8 mouse cellular contexts compared by ENCODE assay signal in the genomic region with DNA sequence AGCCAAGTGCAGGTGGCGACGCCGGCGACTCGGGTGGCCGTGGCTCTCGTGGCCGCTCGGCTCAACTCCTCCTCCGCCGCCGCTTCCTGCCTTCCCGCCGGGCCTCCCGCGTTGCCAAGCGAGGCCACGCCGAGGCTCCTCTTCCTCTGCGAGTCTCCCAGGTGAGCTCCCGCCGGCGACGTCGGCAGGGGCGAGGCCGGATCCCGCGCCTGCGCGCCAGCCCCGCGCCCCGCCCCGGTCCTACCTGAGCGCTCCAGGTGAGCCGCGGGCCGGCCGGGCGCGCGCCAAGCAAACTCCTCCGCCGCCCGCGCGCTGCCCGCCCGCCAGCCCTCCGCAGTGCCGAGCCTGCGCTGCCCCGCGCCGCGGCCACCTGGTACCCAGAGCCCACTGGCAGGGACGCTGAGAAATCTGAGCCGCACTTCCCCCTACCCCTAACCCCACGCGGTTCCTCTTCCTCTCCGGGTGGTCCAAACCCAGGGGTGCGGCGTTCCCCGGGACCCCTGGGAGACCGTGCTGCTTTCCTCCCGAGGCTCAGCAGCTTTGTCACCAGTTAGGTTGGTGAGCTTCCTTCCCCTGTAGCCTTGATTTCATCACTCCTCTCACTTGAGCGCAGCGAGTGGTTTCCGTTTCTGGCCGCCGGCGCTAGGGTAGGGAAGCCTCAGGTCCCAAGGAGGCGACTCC. TPM values are rescaled to one million over a fixed set of nuclear protein-coding genes. Genes with fewer than 3 reads are reported as not detected.
DNase-seq lines count a peak whose midpoint lies in the region; ATAC-seq and TF ChIP-seq lines count a peak whose summit lies in the region.

A gene (minus strand): TSS at position 404 of the 681 bp plus-strand sequence.

- peak; percentile 6 to 11 for DNase-seq in heart, adult 18-20 months
- DNase-seq in heart, adult 8-10 months (ENCODE audit: low spot score) = no peak
- peak; percentile 13 to 18 for DNase-seq in heart, postnatal 10 days
- peak; percentile 66 to 88 for DNase-seq in kidney, postnatal 25 days
- peak; percentile 68 for DNase-seq in lung, adult 2 months
- peak; percentile 45 for DNase-seq in neural tube, embryonic 11.5 days (ENCODE audit: low spot score)
- peak; percentile 3 to 7 for DNase-seq in thymus, adult 18-20 months

- TF ChIP-seq CTCF in cortical plate, adult 2 months (IDR thresholded peaks at IDR 0.05; ENCODE audit: extremely low read depth, insufficient read depth, low read length) = no peak
- no peak for TF ChIP-seq CTCF in lung, adult 2 months (IDR thresholded peaks at IDR 0.05; ENCODE audit: insufficient read depth, low read length)

- no peaks in the 10 kb centered on the region for H3K9me3 ChIP-seq in neural tube, embryonic 11.5 days (ENCODE audit: control insufficient read depth, low read length)

- H3K27ac ChIP-seq in cortical plate, adult 2 months (ENCODE audit: insufficient read depth, low read length) = no peak within 1 kb of the TSS
- H3K27ac ChIP-seq in neural tube, embryonic 11.5 days (ENCODE audit: low read depth, low read length) = no peak within 1 kb of the TSS

- no peak for TF ChIP-seq POLR2A in cortical plate, adult 2 months (IDR thresholded peaks at IDR 0.05; ENCODE audit: extremely low read depth, insufficient read depth, low read length)
- no peak for TF ChIP-seq POLR2A in lung, adult 2 months (IDR thresholded peaks at IDR 0.05; ENCODE audit: borderline replicate concordance, extremely low read depth, low read depth, low read length)

- peak; percentile 65; the same call in 1 of the 2 replicates for ATAC-seq in neural tube, embryonic 11.5 days (ENCODE audit: insufficient read depth, low FRiP score, low TSS enrichment)

- peak within 1 kb of the TSS; percentile 100 for H3K4me2 ChIP-seq in neural tube, embryonic 11.5 days (ENCODE audit: low read depth)

- H3K4me1 ChIP-seq in cortical plate, adult 2 months (ENCODE audit: control insufficient read depth, insufficient read depth, low read length) = no peaks in the 10 kb centered on the region
- no peaks in the 10 kb centered on the region for H3K4me1 ChIP-seq in lung, adult 2 months (ENCODE audit: control insufficient read depth, insufficient read depth, low read length)
- no peaks in the 10 kb centered on the region; the same call in 1 of the 2 replicates for H3K4me1 ChIP-seq in neural tube, embryonic 11.5 days (ENCODE audit: control insufficient read depth, insufficient read depth, low read length)

- H3K4me3 ChIP-seq in cortical plate, adult 2 months (ENCODE audit: insufficient read depth, low read length) = peak within 1 kb of the TSS; percentile 30
- H3K4me3 ChIP-seq in lung, adult 2 months (replicated peaks; ENCODE audit: extremely low read depth, low read depth, low read length) = peak within 1 kb of the TSS; percentile 55
- H3K4me3 ChIP-seq in neural tube, embryonic 11.5 days (ENCODE audit: low read depth, low read length) = peak within 1 kb of the TSS; percentile 62

- intact Hi-C loops in heart, postnatal 10 days (cut with DNase I) = no loop called here

- no peaks in the 10 kb centered on the region for H3K36me3 ChIP-seq in neural tube, embryonic 11.5 days (ENCODE audit: control insufficient read depth, insufficient read depth, low read length)

- H3K27me3 ChIP-seq in neural tube, embryonic 11.5 days (ENCODE audit: control insufficient read depth, insufficient read depth, low read length) = peaks cover 20% of the 10 kb centered on the region

- under 1% methylated on average over 70 of the region's 74 CpGs for WGBS in lung, adult 2 months
- under 1% methylated on average over 67 of the region's 74 CpGs for WGBS in neural tube, embryonic 11.5 days

- H3K9ac ChIP-seq in neural tube, embryonic 11.5 days (ENCODE audit: low read length) = peak within 1 kb of the TSS; percentile 59

RNA-seq across cellular contexts. Expression of the gene that starts here (rescaled TPM):
- total RNA-seq in heart, adult 18-20 months (2021) = under 1 TPM; 0.12 to 0.95 TPM
- total RNA-seq in heart, adult 8-10 months (2022) = not detected
- polyA plus RNA-seq in cortical plate, adult 2 months (2012; rRNA removed) = 2.0 and 2.4 TPM in 2 replicates
- total RNA-seq in heart, postnatal 10 days (2021) = not detected
- 2.7 and 5.1 TPM in 2 replicates for polyA plus RNA-seq in lung, adult 2 months (2012; rRNA removed)
- polyA plus RNA-seq in neural tube, embryonic 11.5 days (2014; fragmentation: Nextera tagmentation; extraction: Ambion mirVana) = 0.34 and 0.45 TPM in 2 replicates

Comparison
In these comparisons a context has a peak if more than half of its experiments do, and no peak if none do; other contexts are left out.
1. Peak in DNase-seq in heart, adult 18-20 months; RNA of the gene not detected or under 1 TPM.
2. Peak in DNase-seq in heart, postnatal 10 days; RNA of the gene not detected or under 1 TPM.
3. Peak in DNase-seq, ATAC-seq, H3K4me3 ChIP-seq, H3K9ac ChIP-seq and H3K4me2 ChIP-seq in neural tube, embryonic 11.5 days; RNA of the gene not detected or under 1 TPM.